Mouse (Mus musculus) stomach, embryonic 14.5 days (tissue): ENCODE measurements at regions not wholly inside any gene's neighbourhood (a gene's known extent, or its start where the extent isn't known, plus 50 kb on each side); places are given as distances from the start of the nearest gene placed in this dataset.

Source experiments
- ATAC-seq: fragments of 200-750 bp; cut with Nextera tagmentation; 2 replicates; pipeline ENCODE4 v1.8.0; 2017; ENCODE audit warnings: low read depth, moderate TSS enrichment; ENCODE audit not compliant: insufficient number of reproducible peaks, insufficient read depth, low FRiP score
- H3K27ac ChIP-seq: fragments of 300-500 bp; sonication (generic); 2 replicates; pipeline ENCODE4 v1.5.1; 2014; ENCODE audit warnings: mild to moderate bottlenecking, low read length, moderate library complexity, mixed read lengths
- H3K27me3 ChIP-seq: fragments of 300-500 bp; sonication (generic); 2 replicates; pipeline ENCODE4 v1.6.1; 2014; ENCODE audit warnings: low read length, control low read depth, mixed read lengths; ENCODE audit not compliant: control insufficient read depth, insufficient read depth
- H3K36me3 ChIP-seq: fragments of 300-500 bp; sonication (generic); 2 replicates; pipeline ENCODE4 v1.6.1; 2014; ENCODE audit warnings: mild to moderate bottlenecking, control low read depth, low read length, moderate library complexity, mixed read lengths; ENCODE audit not compliant: control insufficient read depth, insufficient read depth
- H3K4me1 ChIP-seq: fragments of 300-500 bp; sonication (generic); 2 replicates; pipeline ENCODE4 v1.6.1; 2014; ENCODE audit warnings: low read length, control low read depth, mixed read lengths; ENCODE audit not compliant: control insufficient read depth, insufficient read depth
- H3K4me2 ChIP-seq: fragments of 300-500 bp; sonication (generic); replicated peaks from 2 replicates; pipeline ENCODE4 v1.6.1; 2014; ENCODE audit warnings: low read depth, low read length, control low read depth
- H3K4me3 ChIP-seq: fragments of 300-500 bp; sonication (generic); 2 replicates; pipeline ENCODE4 v1.5.1; 2014; ENCODE audit warnings: low read depth, low read length, control low read depth
- H3K9ac ChIP-seq: fragments of 300-500 bp; sonication (generic); replicated peaks from 2 replicates; pipeline ENCODE4 v1.6.1; 2014; ENCODE audit warnings: low read depth, mild to moderate bottlenecking, control low read depth, low read length, moderate library complexity, mixed read lengths
- H3K9me3 ChIP-seq: fragments of 300-500 bp; sonication (generic); 2 replicates; pipeline ENCODE4 v1.6.1; 2016; ENCODE audit warnings: low read depth, low read length, control low read depth; ENCODE audit not compliant: control insufficient read depth
- WGBS: fragments of 180-500 bp; shearing (Covaris S2); extraction: QIAGEN DNeasy Blood & Tissue Kit; methylation state at CpG from one replicate; pipeline ENCODE4 v1.1.7; 2014; 5-methylcytosine and 5-hydroxymethylcytosine counted together

GRCm38 (mm10) chr9:84863431-84863830 is 449.1 kb upstream of the Gm11114 start:
- Histone ChIP-seq H3K27me3 (no peaks in the 10 kb centered on the region), H3K9me3 (no peaks in the 10 kb centered on the region), H3K4me3 (no peak overlapping the region), H3K9ac (no peak overlapping the region), H3K27ac (no peak overlapping the region), H3K4me1 (no peaks in the 10 kb centered on the region), H3K36me3 (no peaks in the 10 kb centered on the region), H3K4me2 (no peak overlapping the region)
- 88% methylated on average over 5 of the region's 5 CpGs for WGBS
- ATAC-seq: no peak

- no peak overlapping the region for H3K4me3 ChIP-seq
- no peaks in the 10 kb centered on the region for H3K4me1 ChIP-seq
- H3K27ac ChIP-seq: no peak overlapping the region
- no peaks in the 10 kb centered on the region for H3K36me3 ChIP-seq
- H3K9me3 ChIP-seq: no peaks in the 10 kb centered on the region
- H3K4me2 ChIP-seq: no peak overlapping the region
- ATAC-seq: no peak
- no peak overlapping the region for H3K9ac ChIP-seq
- H3K27me3 ChIP-seq: no peaks in the 10 kb centered on the region
- WGBS: 77% methylated on average over 2 of the region's 2 CpGs
Observed at GRCm38 (mm10) chr9:84894148-84894547, 418.4 kb upstream of the Gm11114 start.

GRCm38 (mm10) chr9:84896073-84896472 is 416.5 kb upstream of the Gm11114 start:
- peaks cover 5% of the 10 kb centered on the region; the same call in 1 of the 2 replicates for H3K4me1 ChIP-seq
- no peak overlapping the region for H3K27ac ChIP-seq
- no peaks in the 10 kb centered on the region for H3K36me3 ChIP-seq
- H3K4me3 ChIP-seq: no peak overlapping the region
- no peak overlapping the region for H3K9ac ChIP-seq
- no peak overlapping the region for H3K4me2 ChIP-seq
- ATAC-seq: no peak
- WGBS: 77% methylated on average over 2 of the region's 2 CpGs
- H3K9me3 ChIP-seq: no peaks in the 10 kb centered on the region
- H3K27me3 ChIP-seq: no peaks in the 10 kb centered on the region

GRCm38 (mm10) chr9:84900643-84901042 is 411.9 kb upstream of the Gm11114 start:
- Histone ChIP-seq H3K27me3 (no peaks in the 10 kb centered on the region), H3K9ac (no peak overlapping the region), H3K4me3 (no peak overlapping the region), H3K9me3 (no peaks in the 10 kb centered on the region), H3K4me2 (no peak overlapping the region), H3K27ac (no peak overlapping the region), H3K36me3 (no peaks in the 10 kb centered on the region), H3K4me1 (peaks cover 5% of the 10 kb centered on the region; the same call in 1 of the 2 replicates)
- ATAC-seq: no peak
- 19% methylated on average over 2 of the region's 2 CpGs for WGBS

GRCm38 (mm10) chr9:84906244-84906643 is 406.3 kb upstream of the Gm11114 start:
- no peak for ATAC-seq
- no peak overlapping the region for H3K9ac ChIP-seq
- H3K36me3 ChIP-seq: no peaks in the 10 kb centered on the region
- no peak overlapping the region for H3K4me2 ChIP-seq
- H3K4me3 ChIP-seq: no peak overlapping the region
- no peaks in the 10 kb centered on the region for H3K27me3 ChIP-seq
- no peaks in the 10 kb centered on the region for H3K4me1 ChIP-seq
- H3K27ac ChIP-seq: no peak overlapping the region
- H3K9me3 ChIP-seq: no peaks in the 10 kb centered on the region
- WGBS: 64% methylated on average over 3 of the region's 3 CpGs

- 85% methylated on average over 1 of the region's 1 CpGs for WGBS
- no peak overlapping the region for H3K9ac ChIP-seq
- no peaks in the 10 kb centered on the region for H3K36me3 ChIP-seq
- H3K4me3 ChIP-seq: no peak overlapping the region
- no peaks in the 10 kb centered on the region for H3K9me3 ChIP-seq
- H3K4me1 ChIP-seq: no peaks in the 10 kb centered on the region
- H3K27ac ChIP-seq: no peak overlapping the region
- ATAC-seq: no peak
- H3K4me2 ChIP-seq: no peak overlapping the region
- no peaks in the 10 kb centered on the region for H3K27me3 ChIP-seq
Observed at GRCm38 (mm10) chr9:84913321-84913720, 399.3 kb upstream of the Gm11114 start.

GRCm38 (mm10) chr9:84922306-84922705 is 390.3 kb upstream of the Gm11114 start:
- Histone ChIP-seq H3K9ac (no peak overlapping the region), H3K27me3 (no peaks in the 10 kb centered on the region)
- 65% methylated on average over 4 of the region's 4 CpGs for WGBS

GRCm38 (mm10) chr9:84923966-84924365 is 388.6 kb upstream of the Gm11114 start:
- H3K9ac ChIP-seq: no peak overlapping the region
- H3K27me3 ChIP-seq: no peaks in the 10 kb centered on the region
- 83% methylated on average over 8 of the region's 8 CpGs for WGBS
- no peaks in the 10 kb centered on the region for H3K36me3 ChIP-seq
- H3K9me3 ChIP-seq: no peaks in the 10 kb centered on the region
- H3K4me2 ChIP-seq: no peak overlapping the region
- ATAC-seq: no peak
- H3K27ac ChIP-seq: no peak overlapping the region
- no peak overlapping the region for H3K4me3 ChIP-seq
- no peaks in the 10 kb centered on the region for H3K4me1 ChIP-seq

More at GRCm38 (mm10) chr9:84922306-84922705, 390.3 kb upstream of the Gm11114 start:
- Histone ChIP-seq H3K27ac (no peak overlapping the region), H3K4me3 (no peak overlapping the region), H3K4me1 (no peaks in the 10 kb centered on the region), H3K9me3 (no peaks in the 10 kb centered on the region), H3K36me3 (no peaks in the 10 kb centered on the region), H3K4me2 (no peak overlapping the region)
- ATAC-seq: no peak

GRCm38 (mm10) chr9:84936291-84937055 is 376.1 kb upstream of the Gm11114 start:
- Histone ChIP-seq H3K27me3 (no peaks in the 10 kb centered on the region), H3K4me1 (no peaks in the 10 kb centered on the region), H3K4me3 (no peak overlapping the region), H3K27ac (no peak overlapping the region), H3K36me3 (no peaks in the 10 kb centered on the region), H3K4me2 (no peak overlapping the region), H3K9ac (no peak overlapping the region), H3K9me3 (no peaks in the 10 kb centered on the region)
- no peak for ATAC-seq
- 79% methylated on average over 2 of the region's 2 CpGs for WGBS
